Mouse (Mus musculus): Measurements from ENCODE around the gene Itgb3bp. TPM values are rescaled to one million over a fixed set of nuclear protein-coding genes. Genes with fewer than 3 reads are reported as not detected.

Itgb3bp gene
- polyA plus RNA-seq, 1 experiment from 2014 or later: 31.9 TPM

GRCm38 (mm10) chr4:99725914-99726451 lies 203.6 kb downstream of the Itgb3bp start:
- Histone ChIP-seq H3K9ac (ENCODE audit: low read depth, low read length) (no peak overlapping the region), H3K36me3 (ENCODE audit: control insufficient read depth, insufficient read depth, low read length) (peaks cover 64% of the 10 kb centered on the region), H3K27me3 (replicated peaks; ENCODE audit: control insufficient read depth, insufficient read depth, low read length) (no peaks in the 10 kb centered on the region), H3K9me3 (ENCODE audit: control insufficient read depth, low read length) (peaks cover 17% of the 10 kb centered on the region; the same call in 1 of the 2 replicates), H3K4me1 (ENCODE audit: control insufficient read depth, insufficient read depth, low read length) (no peaks in the 10 kb centered on the region), H3K27ac (replicated peaks; ENCODE audit: low read depth, low read length) (no peak overlapping the region), H3K4me2 (ENCODE audit: low read depth, low read length) (no peak overlapping the region), H3K4me3 (ENCODE audit: low read depth, low read length) (no peak overlapping the region)
- 90% methylated on average over 8 of the region's 8 CpGs for WGBS
- DNase-seq (ENCODE audit: low spot score) (no peak), ATAC-seq (ENCODE audit: low read depth) (no peak)

- Histone ChIP-seq H3K9me3 (ENCODE audit: control insufficient read depth, low read length) (0 out of 2 replicates have a peak, but pooled peaks cover under 1% of the 10 kb centered on the region), H3K4me3 (ENCODE audit: low read depth, low read length) (no peak overlapping the region), H3K4me2 (ENCODE audit: low read depth, low read length) (no peak overlapping the region), H3K9ac (ENCODE audit: low read depth, low read length) (no peak overlapping the region), H3K27me3 (replicated peaks; ENCODE audit: control insufficient read depth, insufficient read depth, low read length) (no peaks in the 10 kb centered on the region), H3K27ac (replicated peaks; ENCODE audit: low read depth, low read length) (no peak overlapping the region), H3K36me3 (ENCODE audit: control insufficient read depth, insufficient read depth, low read length) (peaks cover 61% of the 10 kb centered on the region), H3K4me1 (ENCODE audit: control insufficient read depth, insufficient read depth, low read length) (no peaks in the 10 kb centered on the region)
- DNase-seq (ENCODE audit: low spot score) (no peak), ATAC-seq (ENCODE audit: low read depth) (no peak)
- 89% methylated on average over 4 of the region's 4 CpGs for WGBS
These were observed 205.3 kb downstream of the Itgb3bp start for GRCm38 (mm10) chr4:99724331-99724730.

- H3K36me3 ChIP-seq (ENCODE audit: control insufficient read depth, insufficient read depth, low read length): peaks cover 26% of the 10 kb centered on the region
- H3K4me2 ChIP-seq (ENCODE audit: low read depth, low read length): no peak overlapping the region
- no peak overlapping the region for H3K9ac ChIP-seq (ENCODE audit: low read depth, low read length)
- H3K27ac ChIP-seq (replicated peaks; ENCODE audit: low read depth, low read length): no peak overlapping the region
- H3K4me1 ChIP-seq (ENCODE audit: control insufficient read depth, insufficient read depth, low read length): peaks cover 7% of the 10 kb centered on the region; the same call in 1 of the 2 replicates
- H3K9me3 ChIP-seq (ENCODE audit: control insufficient read depth, low read length): no peaks in the 10 kb centered on the region
- H3K4me3 ChIP-seq (ENCODE audit: low read depth, low read length): no peak overlapping the region
- DNase-seq (ENCODE audit: low spot score) (no peak), ATAC-seq (ENCODE audit: low read depth) (no peak)
- H3K27me3 ChIP-seq (replicated peaks; ENCODE audit: control insufficient read depth, insufficient read depth, low read length): no peaks in the 10 kb centered on the region
- 69% methylated on average over 4 of the region's 4 CpGs for WGBS
These were observed 211.7 kb downstream of the Itgb3bp start for GRCm38 (mm10) chr4:99717905-99718304.

- ATAC-seq (ENCODE audit: low read depth) (no peak; the same call in 1 of the 2 replicates), DNase-seq (ENCODE audit: low spot score) (peak; percentile 9)
- Histone ChIP-seq H3K4me3 (ENCODE audit: low read depth, low read length) (peak overlapping the region; percentile 78), H3K4me1 (ENCODE audit: control insufficient read depth, insufficient read depth, low read length) (peaks cover 7% of the 10 kb centered on the region; the same call in 1 of the 2 replicates), H3K27ac (replicated peaks; ENCODE audit: low read depth, low read length) (peak overlapping the region; percentile 78), H3K27me3 (replicated peaks; ENCODE audit: control insufficient read depth, insufficient read depth, low read length) (no peaks in the 10 kb centered on the region), H3K9me3 (ENCODE audit: control insufficient read depth, low read length) (no peaks in the 10 kb centered on the region), H3K9ac (ENCODE audit: low read depth, low read length) (peak overlapping the region; percentile 91), H3K36me3 (ENCODE audit: control insufficient read depth, insufficient read depth, low read length) (peaks cover 13% of the 10 kb centered on the region), H3K4me2 (ENCODE audit: low read depth, low read length) (peak overlapping the region; percentile 65)
- WGBS: 23% methylated on average over 24 of the region's 25 CpGs
These were observed 213.7 kb downstream of the Itgb3bp start for GRCm38 (mm10) chr4:99715783-99716416.

Other genes with a start within 250 kb of the Itgb3bp start
- gene Alg6, start 214.1 kb downstream of the Itgb3bp start, polyA plus RNA-seq (2014; fragmentation: Nextera tagmentation; extraction: Ambion mirVana): 17.9 and 18.2 TPM in 2 replicates
- 22.1 and 23.4 TPM in 2 replicates for gene Efcab7, start 100.6 kb downstream of the Itgb3bp start, polyA plus RNA-seq (2014; fragmentation: Nextera tagmentation; extraction: Ambion mirVana)
- 70.9 and 71.4 TPM in 2 replicates for gene Pgm1, start 399 bp downstream of the Itgb3bp start, polyA plus RNA-seq (2014; fragmentation: Nextera tagmentation; extraction: Ambion mirVana)
- gene Ror1, start 166.0 kb upstream of the Itgb3bp start, polyA plus RNA-seq (2014; fragmentation: Nextera tagmentation; extraction: Ambion mirVana): 10.2 and 13.0 TPM in 2 replicates